Mouse (Mus musculus): ENCODE data around the gene Tmem110.
A peak's percentile ranks its signal among the peaks of the same experiment; 100 is the strongest.

Tmem110 gene

DNA sequence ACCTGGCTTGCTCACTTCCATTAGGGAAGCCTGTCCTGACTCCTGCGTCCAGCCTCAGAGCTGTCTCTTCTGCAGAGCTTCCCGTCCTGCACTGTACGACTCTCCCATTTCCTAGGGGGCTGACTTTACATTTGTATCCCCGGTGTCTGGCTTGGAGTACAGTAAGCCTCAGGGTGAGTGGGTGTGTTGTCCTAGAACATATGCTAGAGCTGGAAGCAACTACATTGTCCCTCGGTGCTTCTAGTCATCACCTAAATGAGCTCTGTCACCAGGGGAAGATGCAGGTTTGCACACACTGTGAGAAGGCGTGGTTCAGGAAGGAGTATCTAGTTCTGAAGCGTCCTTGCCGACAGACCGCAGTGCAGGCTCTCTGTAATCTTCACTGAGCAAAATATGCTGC lies 37.0 kb downstream of the Tmem110 start:
- no peak for DNase-seq (ENCODE audit: low spot score in 2 of 2)

DNA sequence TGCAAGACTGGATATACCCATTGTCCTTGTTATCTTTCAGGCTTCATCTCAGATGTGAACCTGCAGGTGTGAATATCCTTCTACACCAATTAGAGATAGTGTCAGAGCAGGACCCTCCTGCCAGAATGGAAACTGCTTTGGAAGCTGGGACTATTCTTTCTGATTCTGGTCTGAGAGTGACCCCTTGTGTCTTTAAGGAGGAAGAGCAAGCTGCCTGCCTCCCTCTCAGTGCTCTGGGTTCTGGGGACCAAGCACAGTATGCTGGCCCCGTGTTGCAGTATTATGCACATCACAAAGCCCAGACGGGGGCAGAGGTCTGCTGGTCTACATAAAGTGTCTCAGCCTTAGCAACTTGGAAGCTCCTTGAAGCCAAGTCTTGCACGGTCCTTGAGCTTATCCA lies 39.9 kb downstream of the Tmem110 start:
- DNase-seq (ENCODE audit: low spot score in 2 of 2) = no peak

DNA sequence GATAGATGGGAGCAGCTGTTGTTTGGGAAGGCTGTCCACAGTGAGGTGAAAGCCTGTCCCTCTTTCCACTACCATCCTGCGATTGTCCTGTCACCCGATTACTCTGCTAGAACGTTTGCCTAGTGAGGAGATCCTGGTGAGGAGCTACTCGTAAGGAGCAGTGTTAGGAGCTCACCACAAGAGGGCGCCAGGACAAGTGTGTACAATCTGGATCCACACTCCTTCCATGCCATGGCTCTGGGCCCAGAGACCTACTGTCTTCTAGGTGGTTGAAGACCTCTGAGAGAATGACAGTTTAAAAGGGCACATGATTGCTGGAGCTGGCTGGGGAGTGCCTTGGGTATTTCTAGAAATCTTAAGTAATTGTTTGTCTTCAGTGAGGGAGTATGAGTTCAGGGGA lies 41.7 kb downstream of the Tmem110 start:
- peak; percentile 47 to 67 for DNase-seq (ENCODE audit: low spot score in 2 of 2)

DNA sequence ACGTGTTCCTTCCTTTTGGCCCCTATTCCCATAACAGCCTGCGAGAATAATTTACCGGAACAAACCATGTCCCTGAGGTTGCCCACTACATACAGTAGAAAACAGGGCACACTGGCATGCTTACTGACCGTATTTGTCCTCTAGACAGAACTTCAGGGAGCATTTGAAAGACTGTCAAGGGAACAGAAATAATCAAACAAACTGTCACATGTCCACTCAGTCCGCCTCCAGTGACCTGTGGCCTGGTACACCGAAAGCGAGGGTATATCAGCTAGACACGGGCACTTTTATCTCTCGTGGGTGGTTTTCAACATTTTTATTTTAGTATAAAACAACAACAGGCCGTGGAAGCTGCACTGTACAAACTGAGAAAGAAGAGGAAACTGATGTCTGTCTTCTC lies 43.4 kb downstream of the Tmem110 start:
- DNase-seq (ENCODE audit: low spot score in 2 of 2) = no peak

DNA sequence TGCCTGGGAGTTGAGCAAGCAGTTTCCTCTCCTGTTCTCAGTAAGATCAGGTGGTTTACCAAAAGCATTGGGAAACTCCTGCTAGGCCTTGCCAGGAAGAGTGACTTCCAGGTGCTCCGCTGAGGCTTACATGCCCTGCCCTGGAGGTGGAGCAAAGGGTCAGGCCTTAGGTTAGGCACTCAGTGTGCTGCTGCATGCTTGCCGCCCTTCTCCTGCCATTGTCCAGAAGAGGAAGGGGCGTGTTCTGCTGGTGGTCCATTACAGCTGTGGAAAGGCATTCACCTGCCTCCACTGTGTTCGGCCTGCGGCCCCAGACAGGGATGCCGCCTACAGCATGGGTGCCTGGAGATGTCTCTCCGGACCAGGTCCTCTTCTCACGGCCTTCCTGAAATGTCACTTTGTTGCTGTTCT lies 44.0 kb downstream of the Tmem110 start:
- DNase-seq (ENCODE audit: low spot score in 2 of 2) = no peak

DNA sequence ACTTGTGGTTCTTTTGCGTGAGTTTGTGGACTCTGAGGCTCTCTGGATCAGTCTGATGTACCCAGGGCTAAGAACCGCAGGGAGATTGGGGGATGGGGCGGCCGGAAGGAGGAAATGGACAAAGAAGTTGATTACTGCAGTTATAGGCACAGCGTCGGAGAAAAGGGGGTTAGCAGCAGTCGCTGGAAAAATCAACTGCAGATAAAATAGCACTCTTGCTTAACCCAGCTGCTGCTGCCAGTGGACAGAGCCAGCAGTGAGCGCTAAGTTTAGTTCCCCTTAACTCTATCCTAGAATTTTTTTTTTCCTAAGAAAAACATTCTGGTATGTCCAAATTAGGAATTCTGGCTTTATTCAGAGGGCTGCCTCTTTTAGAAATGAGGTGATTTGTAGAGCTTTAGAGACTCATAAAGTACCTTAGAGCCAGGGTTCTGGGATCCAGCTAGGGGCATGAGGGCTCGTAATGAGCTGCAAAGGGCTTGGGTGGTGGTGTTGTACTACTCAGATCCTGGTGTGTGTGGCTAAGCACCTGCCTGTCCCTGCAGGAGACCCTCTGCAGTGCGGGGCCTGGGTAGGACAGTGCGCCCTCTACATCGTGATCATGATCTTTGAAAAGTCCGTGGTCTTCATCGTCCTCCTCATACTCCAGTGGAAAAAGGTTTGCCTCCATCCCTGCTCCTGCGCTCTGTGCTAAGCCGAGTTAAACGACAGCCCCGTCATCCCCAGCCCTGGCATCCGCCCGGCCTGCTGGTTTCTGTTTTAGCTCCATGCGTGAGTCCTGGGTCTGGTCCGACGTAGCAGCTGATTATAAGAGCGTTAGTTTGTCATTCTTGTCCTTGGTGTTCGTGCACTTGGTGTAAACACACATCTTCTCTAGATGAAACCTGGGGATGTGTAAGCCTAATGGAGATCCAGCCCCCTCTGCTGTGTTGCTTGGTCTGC lies 45.1 kb downstream of the Tmem110 start:
- DNase-seq (ENCODE audit: low spot score in 2 of 2) = no peak

DNA sequence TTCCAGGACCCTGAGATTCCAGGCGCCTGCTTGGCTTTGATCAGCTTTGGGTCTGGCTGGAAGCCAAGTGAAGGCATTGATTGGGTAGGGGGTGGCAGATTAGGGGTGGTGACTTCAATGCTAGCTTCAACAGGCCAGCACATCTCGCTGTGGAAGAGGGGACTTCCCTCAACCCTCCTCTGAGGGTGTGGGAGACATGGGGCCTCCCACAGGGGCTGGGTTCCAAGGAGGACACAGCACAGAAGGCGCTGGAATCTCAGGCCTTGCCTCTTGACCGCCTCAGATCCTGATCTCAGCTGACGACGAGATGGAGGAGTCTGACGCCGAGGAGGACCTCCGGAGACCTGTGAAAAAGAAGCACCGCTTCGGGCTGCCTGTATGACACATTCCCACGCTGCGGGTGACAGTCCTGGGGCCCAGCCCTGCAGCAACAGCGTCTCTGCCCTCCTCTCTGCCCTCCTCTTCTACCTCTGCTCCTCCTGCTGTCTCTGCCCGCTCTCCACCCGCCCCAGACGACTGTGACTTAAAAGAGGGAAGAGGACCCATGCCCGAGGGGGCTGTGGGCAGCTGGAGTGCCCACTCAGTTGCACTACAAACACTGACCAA lies 48.8 kb downstream of the Tmem110 start:
- DNase-seq (ENCODE audit: low spot score in 2 of 2) = no peak

DNA sequence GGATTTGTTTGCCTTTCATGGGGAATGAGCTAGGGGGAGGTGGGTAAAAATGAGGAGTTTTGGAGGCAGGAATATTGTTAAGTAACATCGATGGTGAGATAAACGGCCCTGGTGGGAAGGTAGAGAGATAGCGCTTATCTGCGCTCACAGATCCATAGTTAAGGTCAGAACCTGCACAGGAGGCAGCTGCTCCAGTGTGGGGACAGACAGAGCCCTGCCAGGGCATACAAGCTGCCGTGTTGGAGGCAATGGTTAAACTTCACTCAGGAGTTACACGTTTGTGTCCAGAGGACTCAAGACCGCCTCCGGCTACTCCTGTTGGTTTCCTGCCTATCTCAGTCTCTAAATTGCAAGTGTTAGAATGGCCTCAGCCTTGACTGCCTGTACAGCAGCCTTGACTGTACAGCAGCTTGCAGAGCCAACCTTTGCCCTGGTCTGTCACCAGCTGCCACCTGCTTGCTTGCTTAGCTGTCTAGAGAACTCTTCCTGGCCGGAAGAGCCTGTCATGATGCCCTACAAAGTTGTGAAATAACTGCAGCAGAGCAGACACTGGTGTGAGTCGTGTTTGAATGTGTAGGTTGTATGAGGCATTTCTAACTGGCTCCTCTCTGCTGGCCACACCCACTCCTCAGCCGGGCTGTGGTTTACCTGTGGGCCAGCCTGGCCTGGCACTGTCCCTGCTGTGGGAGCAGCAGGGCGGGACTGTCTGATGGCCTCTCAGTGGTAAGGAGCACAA lies 49.9 kb downstream of the Tmem110 start:
- no peak for DNase-seq (ENCODE audit: low spot score in 2 of 2)

DNA sequence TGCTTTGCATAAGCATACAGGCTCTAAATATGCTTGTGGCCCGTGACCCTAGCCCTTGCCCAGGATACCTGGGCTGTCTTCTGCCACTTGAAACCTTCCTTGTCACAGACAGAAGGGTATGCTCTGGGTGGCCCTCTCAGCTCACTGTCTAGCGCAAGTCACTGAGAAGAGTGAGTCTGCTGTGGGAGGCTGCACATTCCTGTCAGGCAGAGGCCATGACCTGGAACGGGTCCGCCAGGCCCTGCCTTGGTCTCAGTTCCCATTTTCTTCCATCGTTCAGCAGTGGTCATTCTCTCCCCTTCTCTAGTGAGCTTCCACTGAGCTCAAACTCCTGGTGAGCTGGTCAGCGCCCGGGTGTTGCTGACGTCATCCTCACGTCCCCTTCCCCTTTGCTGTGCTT lies 50.6 kb downstream of the Tmem110 start:
- no peak for DNase-seq (ENCODE audit: low spot score in 2 of 2)

DNA sequence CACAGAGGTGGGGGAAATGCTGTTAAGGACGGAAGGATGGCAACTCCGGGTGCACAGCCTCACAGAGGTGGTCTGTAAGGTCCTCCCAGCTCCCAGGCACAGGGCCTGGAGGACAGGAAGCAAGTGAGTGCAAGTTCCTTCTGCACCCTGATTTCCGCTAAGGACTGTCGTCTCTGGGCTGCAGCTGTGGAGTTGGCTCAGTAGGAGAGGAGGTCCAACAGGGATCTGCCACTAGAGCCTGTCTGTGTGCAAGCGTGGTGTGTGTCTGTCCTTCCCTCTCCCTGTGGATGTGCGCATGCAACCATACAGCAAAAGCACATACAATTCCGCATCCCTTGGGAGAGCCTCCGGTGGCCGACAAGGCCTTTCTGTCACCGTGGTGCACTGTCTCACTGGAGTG lies 51.1 kb downstream of the Tmem110 start:
- no peak for DNase-seq (ENCODE audit: low spot score in 2 of 2)

DNA sequence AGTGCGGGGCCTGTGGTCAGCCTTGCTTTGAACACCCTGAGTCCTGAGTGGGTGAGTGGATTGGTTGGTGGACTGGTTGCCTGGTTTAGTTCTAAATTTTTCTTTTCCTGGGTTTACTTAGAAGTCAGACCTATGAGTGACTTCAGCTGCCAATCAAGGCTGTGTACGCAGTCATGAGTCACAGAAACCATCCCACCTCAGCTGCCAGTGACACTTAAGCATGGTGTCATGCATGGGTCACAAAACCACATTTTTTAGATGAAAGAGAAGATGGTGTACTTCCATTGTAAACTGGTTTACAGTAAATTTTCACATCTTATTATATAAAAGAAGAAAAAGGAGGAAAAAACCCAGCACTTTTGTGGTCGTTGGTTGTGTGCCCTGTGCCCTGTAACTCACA lies 52.4 kb downstream of the Tmem110 start:
- no peak for DNase-seq (ENCODE audit: low spot score in 2 of 2)

DNA sequence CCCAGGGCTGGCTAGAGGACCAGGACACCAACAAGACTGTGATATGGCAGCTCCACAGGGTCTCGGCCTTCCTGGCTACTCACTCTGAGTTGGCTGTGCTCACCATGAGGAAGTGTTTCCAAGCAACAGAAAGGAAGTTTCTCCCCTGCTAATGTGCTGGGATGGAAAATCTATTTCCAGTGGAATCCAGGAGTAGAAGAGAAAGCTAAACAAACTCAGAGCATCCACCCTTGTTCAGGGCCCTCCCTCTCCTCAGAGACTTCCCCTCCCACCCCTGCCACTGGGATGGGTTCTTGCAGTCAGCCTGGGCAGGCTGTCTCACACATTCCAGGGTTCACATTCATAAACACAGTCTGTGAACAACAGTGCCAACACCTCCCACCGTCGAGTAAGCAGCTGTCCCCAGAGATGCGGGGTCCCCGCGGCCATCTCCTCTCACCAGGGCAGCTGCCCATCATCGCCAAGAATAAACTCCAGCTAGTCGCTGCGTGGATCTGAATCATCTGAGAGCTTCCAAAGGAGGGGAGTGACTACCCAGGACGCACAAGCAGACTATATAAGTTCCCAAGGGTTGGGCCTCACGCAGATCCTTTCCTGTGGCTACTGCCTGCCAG lies 53.7 kb downstream of the Tmem110 start, which contains the start of gene Mustn1:
Gene Mustn1 (plus strand): TSS at position 243 of the 614 bp plus-strand sequence.
- DNase-seq (ENCODE audit: low spot score in 2 of 2) = no peak

DNA sequence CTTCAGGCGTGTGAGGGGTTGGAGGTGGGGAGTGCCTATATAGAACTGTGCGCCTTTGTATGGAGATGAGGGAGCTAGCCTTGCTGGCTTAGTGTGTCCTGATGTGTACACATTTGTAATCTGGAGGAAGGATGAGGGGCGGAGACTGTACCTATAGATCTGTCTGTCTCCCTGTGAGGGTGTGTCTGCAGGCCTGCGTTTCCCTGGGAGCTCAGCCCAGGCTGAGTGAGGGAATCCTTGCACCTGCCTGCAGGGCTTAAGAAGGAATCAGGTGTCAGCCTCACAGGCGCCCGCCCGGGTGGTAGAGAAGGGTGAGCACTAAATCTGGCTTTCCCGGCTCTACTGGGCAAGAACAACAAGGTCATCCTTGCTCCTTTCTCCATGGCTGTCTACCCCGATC lies 54.4 kb downstream of the Tmem110 start:
- DNase-seq (ENCODE audit: low spot score in 2 of 2) = no peak

DNA sequence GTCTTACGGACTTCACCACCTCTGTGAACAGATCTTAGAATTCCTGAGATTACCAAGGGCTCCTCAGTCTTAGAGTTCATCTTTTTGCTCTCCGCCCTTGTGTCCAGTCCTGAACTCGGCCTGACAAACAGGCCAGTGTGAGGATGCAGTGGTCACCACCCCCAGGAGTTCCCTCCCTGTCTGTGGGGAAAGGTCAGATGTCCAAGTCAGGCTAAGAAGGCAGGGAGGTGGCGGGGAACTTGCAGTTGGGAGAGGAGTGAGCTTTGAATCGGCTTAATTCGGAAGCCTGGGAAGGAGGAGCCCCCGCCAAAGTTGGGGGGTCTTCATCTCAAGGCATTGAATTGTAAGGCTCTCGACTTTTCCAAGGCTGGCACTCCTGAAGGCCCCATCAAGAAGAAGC lies 54.9 kb downstream of the Tmem110 start:
- no peak for DNase-seq (ENCODE audit: low spot score in 2 of 2)

DNA sequence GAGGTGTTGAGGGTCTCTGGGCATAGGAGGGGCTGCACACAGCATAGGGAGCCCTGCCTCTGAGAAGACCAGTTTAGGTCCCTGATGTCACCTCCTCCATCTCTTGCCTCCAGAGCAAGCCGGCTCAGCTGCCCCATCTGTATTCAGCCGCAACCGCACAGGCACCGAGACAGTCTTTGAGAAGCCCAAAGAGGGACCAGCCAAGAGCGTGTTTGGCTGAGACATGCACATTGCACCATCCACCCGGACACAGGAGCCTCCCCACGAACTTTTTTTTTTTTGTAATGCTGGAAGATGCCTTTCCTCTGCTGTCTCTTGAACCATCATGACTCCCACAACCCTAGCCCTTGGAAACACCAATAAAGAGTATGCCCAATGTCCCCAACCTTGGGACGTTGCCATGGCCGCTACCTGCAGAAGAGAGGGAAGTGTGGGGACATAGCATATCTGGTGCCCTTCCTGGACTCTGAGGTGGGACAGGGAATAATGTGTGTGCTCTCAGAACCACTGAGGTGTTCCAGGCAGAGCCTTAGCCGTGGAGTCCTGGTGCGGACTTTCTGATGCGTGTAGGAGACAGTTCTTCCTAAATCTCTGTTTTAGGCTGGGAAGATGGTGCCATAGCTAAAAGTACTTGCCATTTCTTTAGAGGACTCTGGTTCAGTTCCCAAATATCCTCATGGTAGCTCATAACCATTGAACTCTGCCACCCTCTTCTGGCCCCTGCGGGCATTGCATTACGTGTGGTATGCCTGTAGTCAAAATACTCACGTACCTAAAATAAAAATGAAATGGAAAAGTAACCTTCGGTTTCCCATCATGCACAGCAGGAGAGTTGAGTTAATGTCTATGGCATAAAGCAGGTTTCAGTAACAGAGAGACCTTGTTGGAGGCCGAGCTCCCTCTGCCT lies 55.7 kb downstream of the Tmem110 start:
- peak in 1 of 2 experiments; percentile 38 for DNase-seq (ENCODE audit: low spot score in 2 of 2)

DNA sequence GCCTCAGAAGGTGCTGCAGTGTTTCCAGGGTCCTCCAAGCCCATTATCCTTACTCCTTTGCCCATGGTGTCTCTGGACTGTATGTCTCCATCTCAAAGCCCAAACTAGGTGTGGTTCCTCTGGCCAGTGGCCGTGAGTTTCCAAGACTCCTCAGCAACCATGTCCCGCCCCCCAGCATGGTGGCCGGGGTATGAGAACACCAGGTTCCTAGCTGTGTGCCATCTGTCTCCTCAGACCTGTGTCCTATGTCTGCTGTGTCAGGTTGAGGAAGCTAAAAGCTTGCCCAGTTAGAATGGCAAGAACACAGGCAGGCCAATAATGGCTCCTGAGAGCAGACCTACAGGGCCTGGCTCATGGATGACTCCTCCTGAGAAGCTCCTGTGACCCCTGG lies 56.3 kb downstream of the Tmem110 start:
- DNase-seq (ENCODE audit: low spot score in 2 of 2) = no peak

DNA sequence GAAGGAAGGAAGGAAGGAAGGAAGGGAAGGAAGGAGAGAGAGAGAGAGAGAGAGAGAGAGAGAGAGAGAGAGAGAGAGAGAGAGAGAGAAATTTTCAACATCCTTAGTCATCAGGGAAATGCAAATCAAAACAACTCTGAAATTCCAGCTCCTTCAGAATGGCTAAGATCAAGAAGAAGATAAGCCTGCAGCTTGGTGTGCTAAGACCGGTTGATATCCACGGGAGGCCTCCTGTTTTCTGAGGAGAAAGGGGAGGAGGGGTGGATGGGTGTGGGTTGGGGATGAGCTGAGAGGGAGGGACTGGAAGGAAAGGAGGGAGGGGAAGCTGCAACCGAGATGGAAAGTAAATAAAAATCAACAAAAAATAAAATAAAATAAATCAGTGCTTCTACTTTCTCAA lies 59.9 kb downstream of the Tmem110 start:
- no peak for DNase-seq (ENCODE audit: low spot score in 2 of 2)

DNA sequence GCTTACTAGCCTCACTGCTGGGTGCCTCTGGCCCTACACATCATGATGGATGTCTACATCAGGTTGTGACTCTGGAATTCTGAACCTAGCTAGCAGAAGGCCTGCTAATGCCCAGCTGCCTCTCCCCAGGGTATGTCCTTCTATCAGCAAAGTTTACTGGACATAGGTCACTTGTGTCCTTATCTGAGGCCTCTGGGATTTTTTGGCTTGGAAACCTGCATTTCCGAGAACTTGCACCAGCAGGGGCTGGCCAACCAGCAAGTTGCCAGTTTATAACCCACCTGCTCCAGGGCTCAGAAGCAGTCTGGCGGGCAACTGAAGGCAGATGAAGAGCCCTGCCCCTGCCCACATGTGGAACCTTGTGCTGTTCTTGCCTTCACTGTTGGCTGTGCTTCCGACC lies 60.8 kb downstream of the Tmem110 start, which contains the start of gene Itih4:
Gene Itih4 (plus strand): TSS at position 273 of the 400 bp plus-strand sequence.
- no peak for DNase-seq (ENCODE audit: low spot score in 2 of 2)

DNA sequence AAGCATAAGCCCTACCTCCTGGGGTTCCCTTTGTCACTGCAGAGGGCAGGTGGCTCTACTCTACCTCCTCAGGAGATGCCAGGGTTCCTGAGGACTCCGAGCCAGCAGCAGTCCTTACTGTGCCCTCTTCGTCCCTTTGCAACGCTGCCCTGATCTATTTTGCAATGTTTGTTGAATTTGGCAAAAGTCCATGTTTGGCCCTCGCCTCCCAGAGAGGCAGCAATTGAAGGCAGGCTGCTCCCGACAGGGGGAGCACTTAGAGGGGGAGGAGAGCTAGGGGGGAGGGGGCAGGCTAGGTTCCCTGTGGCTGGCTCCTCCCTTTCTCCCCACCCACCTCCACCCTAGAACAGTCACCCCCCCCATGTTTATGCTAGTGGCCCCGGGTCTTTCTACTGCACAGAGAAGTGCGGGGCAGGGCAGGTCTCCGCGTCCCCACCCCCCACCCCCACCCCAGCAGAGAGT lies 62.9 kb downstream of the Tmem110 start:
- DNase-seq (ENCODE audit: low spot score in 2 of 2) = no peak

DNA sequence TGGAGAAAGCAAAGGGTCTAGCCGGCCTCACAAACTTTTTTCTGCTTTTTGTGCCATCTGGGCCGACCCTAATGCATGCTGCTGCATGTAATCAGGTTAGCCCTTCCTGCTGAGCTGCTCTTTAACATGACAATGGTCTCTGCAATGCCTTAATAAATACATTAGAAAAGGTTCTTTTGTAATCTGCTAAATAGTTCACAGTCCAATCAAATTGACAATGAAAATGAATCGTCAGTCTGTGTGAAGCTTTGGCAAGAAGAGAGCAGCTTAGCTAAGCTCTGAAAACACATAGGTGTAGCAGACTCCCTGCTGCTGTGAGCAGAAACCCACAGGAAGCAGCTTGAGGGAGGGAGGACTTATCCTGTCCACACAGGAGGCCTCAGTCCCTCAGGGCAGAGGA lies 74.6 kb downstream of the Tmem110 start:
- DNase-seq (ENCODE audit: low spot score in 2 of 2) = no peak

DNA sequence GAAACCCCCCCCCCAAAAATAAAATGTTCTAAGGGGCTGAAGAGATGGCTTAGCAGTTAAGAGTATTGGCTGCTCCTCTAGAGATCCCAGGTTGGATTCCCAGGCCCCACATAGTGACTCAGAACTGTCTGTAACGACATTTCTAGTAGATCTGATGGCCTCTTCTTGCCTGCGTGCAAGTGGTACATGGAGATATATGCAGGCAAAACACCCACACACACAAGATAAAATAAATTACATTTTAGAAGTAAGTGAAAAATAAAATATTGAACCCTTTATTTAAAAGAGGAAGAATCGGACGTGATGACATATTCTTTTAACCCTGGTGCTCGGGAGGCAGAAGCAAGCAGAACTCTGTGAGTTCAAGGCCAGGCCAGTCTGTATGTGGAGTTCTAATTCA lies 77.2 kb downstream of the Tmem110 start:
- DNase-seq (ENCODE audit: low spot score in 2 of 2) = no peak

Data from cerebellum, postnatal 4 days (tissue).